Mouse (Mus musculus): ENCODE data around the gene Rps23. TPM values are rescaled to one million over a fixed set of nuclear protein-coding genes. Genes with fewer than 3 reads are reported as not detected.
"Not testable (repeated sequence)": the region's sequence is repeated elsewhere in the genome, so short reads cannot be mapped to it uniquely, and the experiment has no call there.

The Rps23 gene
- polyA plus RNA-seq, 1 experiment = 1,782 TPM

GRCm38 (mm10) chr13:90912760-90913674 is 9.7 kb upstream of the Rps23 start:
- TF ChIP-seq TCF3 (IDR thresholded peaks at IDR 0.05; ENCODE audit: insufficient read length, low read depth) = no peak
- no peak for TF ChIP-seq MYOG (IDR thresholded peaks at IDR 0.05; ENCODE audit: control insufficient read depth in 1 of 3, insufficient read depth in 1 of 3, insufficient read length in 2 of 3, low read depth in 2 of 3)
- no peak for TF ChIP-seq USF1 (IDR thresholded peaks at IDR 0.05; ENCODE audit: low read depth)
- no peak for TF ChIP-seq TCF12 (IDR thresholded peaks at IDR 0.05; ENCODE audit: insufficient read depth, poor library complexity, severe bottlenecking)
- TF ChIP-seq POLR2AphosphoS2 (IDR thresholded peaks at IDR 0.05; ENCODE audit: insufficient read length, low read depth) = no peak
- no peak for TF ChIP-seq E2F4 (IDR thresholded peaks at IDR 0.05; ENCODE audit: insufficient read depth)
- TF ChIP-seq MYOD1 (IDR thresholded peaks at IDR 0.05; ENCODE audit: control insufficient read depth in 1 of 3, insufficient read length in 2 of 3, low read depth in 2 of 3) = no peak
- no peak for TF ChIP-seq SRF (IDR thresholded peaks at IDR 0.05; ENCODE audit: control insufficient read depth, insufficient read length, low read depth)
- no peak for TF ChIP-seq CEBPB (IDR thresholded peaks at IDR 0.05; ENCODE audit: insufficient read depth, poor library complexity, severe bottlenecking)
- no peak for TF ChIP-seq REST (IDR thresholded peaks at IDR 0.05; ENCODE audit: insufficient read depth, insufficient read length)
- no peak for TF ChIP-seq MAX (IDR thresholded peaks at IDR 0.05; ENCODE audit: low read depth)
- no peak overlapping the region for H3K4me2 ChIP-seq (ENCODE audit: low read depth)
- no peak overlapping the region for H3ac ChIP-seq (ENCODE audit: control insufficient read depth, insufficient read length)
- no peak overlapping the region for H3K4me3 ChIP-seq
- no peaks in the 10 kb centered on the region for H3K36me3 ChIP-seq (ENCODE audit: control insufficient read depth, insufficient read depth)
- no peaks in the 10 kb centered on the region for H3K79me2 ChIP-seq (ENCODE audit: control insufficient read depth, insufficient read depth)
- H3K27me3 ChIP-seq (ENCODE audit: control insufficient read depth, insufficient read depth, insufficient read length) = no peaks in the 10 kb centered on the region

GRCm38 (mm10) chr13:90913675-90914192 is 9.0 kb upstream of the Rps23 start:
- Histone ChIP-seq H3K4me3 (no peak overlapping the region), H3ac (ENCODE audit: control insufficient read depth, insufficient read length) (no peak overlapping the region), H3K4me2 (ENCODE audit: low read depth) (no peak overlapping the region), H3K27me3 (ENCODE audit: control insufficient read depth, insufficient read depth, insufficient read length) (no peaks in the 10 kb centered on the region), H3K79me2 (ENCODE audit: control insufficient read depth, insufficient read depth) (no peaks in the 10 kb centered on the region), H3K36me3 (ENCODE audit: control insufficient read depth, insufficient read depth) (no peaks in the 10 kb centered on the region)
- no peak for TF ChIP-seq MYOG (IDR thresholded peaks at IDR 0.05; ENCODE audit: control insufficient read depth in 1 of 3, insufficient read depth in 1 of 3, insufficient read length in 2 of 3, low read depth in 2 of 3)

GRCm38 (mm10) chr13:90914721-90915120 is 8.0 kb upstream of the Rps23 start:
- Histone ChIP-seq H3K79me2 (ENCODE audit: control insufficient read depth, insufficient read depth) (no peaks in the 10 kb centered on the region), H3K27me3 (ENCODE audit: control insufficient read depth, insufficient read depth, insufficient read length) (no peaks in the 10 kb centered on the region), H3K4me2 (ENCODE audit: low read depth) (no peak overlapping the region), H3K4me3 (no peak overlapping the region), H3ac (ENCODE audit: control insufficient read depth, insufficient read length) (no peak overlapping the region), H3K36me3 (ENCODE audit: control insufficient read depth, insufficient read depth) (no peaks in the 10 kb centered on the region)
- TF ChIP-seq TCF3 (IDR thresholded peaks at IDR 0.05; ENCODE audit: insufficient read length, low read depth) = no peak
- no peak for TF ChIP-seq POLR2A (IDR thresholded peaks at IDR 0.05; ENCODE audit: insufficient read length, low read depth)
- no peak for TF ChIP-seq USF1 (IDR thresholded peaks at IDR 0.05; ENCODE audit: low read depth)

- peak overlapping the region; percentile 84 for H3K4me2 ChIP-seq (ENCODE audit: low read depth)
- peaks cover 12% of the 10 kb centered on the region for H3K79me2 ChIP-seq (ENCODE audit: control insufficient read depth, insufficient read depth)
- H3K4me3 ChIP-seq = peak overlapping the region; percentile 65
- H3K36me3 ChIP-seq (ENCODE audit: control insufficient read depth, insufficient read depth) = peaks cover 13% of the 10 kb centered on the region
- H3K27me3 ChIP-seq (ENCODE audit: control insufficient read depth, insufficient read depth, insufficient read length) = not testable (repeated sequence)
- peak overlapping the region; percentile 91 for H3ac ChIP-seq (ENCODE audit: control insufficient read depth, insufficient read length)
These were observed 859 bp downstream of the Rps23 start for GRCm38 (mm10) chr13:90923617-90924016.

- Histone ChIP-seq H3K79me2 (ENCODE audit: control insufficient read depth, insufficient read depth) (peaks cover 12% of the 10 kb centered on the region), H3K27me3 (ENCODE audit: control insufficient read depth, insufficient read depth, insufficient read length) (no peaks in the 10 kb centered on the region), H3K4me2 (ENCODE audit: low read depth) (peak overlapping the region; percentile 84), H3K36me3 (ENCODE audit: control insufficient read depth, insufficient read depth) (peaks cover 13% of the 10 kb centered on the region), H3K4me3 (peak overlapping the region; percentile 65), H3ac (ENCODE audit: control insufficient read depth, insufficient read length) (no peak overlapping the region)
- TF ChIP-seq TCF12 (IDR thresholded peaks at IDR 0.05; ENCODE audit: insufficient read depth, poor library complexity, severe bottlenecking) = no peak
- no peak for TF ChIP-seq POLR2A (IDR thresholded peaks at IDR 0.05; ENCODE audit: insufficient read length, low read depth)
- no peak for TF ChIP-seq POLR2AphosphoS2 (IDR thresholded peaks at IDR 0.05; ENCODE audit: insufficient read length, low read depth)
- no peak for TF ChIP-seq USF1 (IDR thresholded peaks at IDR 0.05; ENCODE audit: low read depth)
- TF ChIP-seq CEBPB (IDR thresholded peaks at IDR 0.05; ENCODE audit: insufficient read depth, poor library complexity, severe bottlenecking) = no peak
- TF ChIP-seq TCF3 (IDR thresholded peaks at IDR 0.05; ENCODE audit: insufficient read length, low read depth) = no peak
- TF ChIP-seq MAX (IDR thresholded peaks at IDR 0.05; ENCODE audit: low read depth) = no peak
- TF ChIP-seq MYOD1 (IDR thresholded peaks at IDR 0.05; ENCODE audit: control insufficient read depth in 1 of 3, insufficient read length in 2 of 3, low read depth in 2 of 3) = no peak
These were observed 1.3 kb downstream of the Rps23 start for GRCm38 (mm10) chr13:90924072-90924471.

All from myocyte (in vitro differentiated cells).